Mouse (Mus musculus) embryonic facial prominence, embryonic 12.5 days (tissue): ENCODE results near the gene Nxf1. TPM values are rescaled to one million over a fixed set of nuclear protein-coding genes. Genes with fewer than 3 reads are reported as not detected.
"Not testable (repeated sequence)": the region's sequence is repeated elsewhere in the genome, so short reads cannot be mapped to it uniquely, and the experiment has no call there.

Experiments used
- ATAC-seq: fragments of 200-750 bp; cut with Nextera tagmentation; 2 replicates; pipeline ENCODE4 v1.8.0; 2017; ENCODE audit not compliant: insufficient number of reproducible peaks, insufficient read depth, low FRiP score, low TSS enrichment
- H3K27ac ChIP-seq: fragments of 300-500 bp; sonication (generic); 2 replicates; pipeline ENCODE4 v1.5.1; 2016; ENCODE audit warnings: mild to moderate bottlenecking
- H3K27me3 ChIP-seq: fragments of 300-500 bp; sonication (generic); 2 replicates; pipeline ENCODE4 v1.6.1; 2016; ENCODE audit warnings: mild to moderate bottlenecking, moderate library complexity
- H3K36me3 ChIP-seq: fragments of 300-500 bp; sonication (generic); 2 replicates; pipeline ENCODE4 v1.6.1; 2016; ENCODE audit warnings: mild to moderate bottlenecking
- H3K4me1 ChIP-seq: fragments of 300-500 bp; sonication (generic); 2 replicates; pipeline ENCODE4 v1.6.1; 2016
- H3K4me2 ChIP-seq: fragments of 300-500 bp; sonication (generic); replicated peaks from 2 replicates; pipeline ENCODE4 v1.6.1; 2016; ENCODE audit warnings: mild to moderate bottlenecking, moderate library complexity
- H3K4me3 ChIP-seq: fragments of 300-500 bp; sonication (generic); 2 replicates; pipeline ENCODE4 v1.5.1; 2016; ENCODE audit warnings: mild to moderate bottlenecking
- H3K9ac ChIP-seq: fragments of 300-500 bp; sonication (generic); 2 replicates; pipeline ENCODE4 v1.6.1; 2016; ENCODE audit warnings: mild to moderate bottlenecking, moderate library complexity
- H3K9me3 ChIP-seq: fragments of 300-500 bp; sonication (generic); 2 replicates; pipeline ENCODE4 v1.6.1; 2016; ENCODE audit warnings: mild to moderate bottlenecking, moderate library complexity
- WGBS: fragments of 180-500 bp; shearing (Covaris S2); methylation state at CpG from one replicate; pipeline ENCODE4 v1.1.7; 2016; 5-methylcytosine and 5-hydroxymethylcytosine counted together
- polyA plus RNA-seq: library from polyadenylated mRNA; unstranded; fragments of >200 nt; fragmentation: Nextera tagmentation; extraction: Ambion mirVana; gene quantifications from 2 replicates; pipeline ENCODE4 v1.2.1, GENCODE M21; 2016

The Nxf1 gene
- polyA plus RNA-seq, 1 experiment from 2014 or later: 218 TPM

- Histone ChIP-seq H3K4me3 (peak overlapping the region; percentile 76), H3K27ac (peak overlapping the region; percentile 89; the same call in 1 of the 2 replicates), H3K9ac (peak overlapping the region; percentile 95), H3K9me3 (no peaks in the 10 kb centered on the region), H3K4me2 (peak overlapping the region; percentile 84), H3K36me3 (peaks cover 27% of the 10 kb centered on the region), H3K4me1 (peaks cover 24% of the 10 kb centered on the region), H3K27me3 (no peaks in the 10 kb centered on the region)
- no peak for ATAC-seq
- 59% methylated on average over 4 of the region's 4 CpGs for WGBS
Measured at GRCm38 (mm10) chr19:8725081-8725613, 31.7 kb upstream of the Nxf1 start.

GRCm38 (mm10) chr19:8726609-8727390 is 30.1 kb upstream of the Nxf1 start:
- Histone ChIP-seq H3K4me3 (no peak overlapping the region), H3K27ac (no peak overlapping the region), H3K4me2 (no peak overlapping the region), H3K4me1 (peaks cover 24% of the 10 kb centered on the region), H3K36me3 (peaks cover 27% of the 10 kb centered on the region), H3K9me3 (no peaks in the 10 kb centered on the region), H3K27me3 (no peaks in the 10 kb centered on the region), H3K9ac (no peak overlapping the region)
- WGBS: 14% methylated on average over 3 of the region's 3 CpGs
- ATAC-seq: no peak

GRCm38 (mm10) chr19:8727495-8728114 is 29.3 kb upstream of the Nxf1 start:
- no peak overlapping the region for H3K4me3 ChIP-seq
- no peak overlapping the region for H3K4me2 ChIP-seq
- peaks cover 16% of the 10 kb centered on the region for H3K4me1 ChIP-seq
- H3K27me3 ChIP-seq: no peaks in the 10 kb centered on the region
- no peaks in the 10 kb centered on the region for H3K9me3 ChIP-seq
- H3K9ac ChIP-seq: no peak overlapping the region
- H3K27ac ChIP-seq: peak overlapping the region; percentile 41; the same call in 1 of the 2 replicates
- WGBS: 31% methylated on average over 5 of the region's 5 CpGs
- peaks cover 27% of the 10 kb centered on the region for H3K36me3 ChIP-seq
- no peak for ATAC-seq

- not testable (repeated sequence) for H3K27ac ChIP-seq, H3K9ac ChIP-seq, H3K9me3 ChIP-seq, ATAC-seq, H3K27me3 ChIP-seq, H3K4me2 ChIP-seq, H3K4me3 ChIP-seq
- 58% methylated on average over 3 of the region's 3 CpGs for WGBS
- H3K4me1 ChIP-seq: peaks cover 16% of the 10 kb centered on the region
- H3K36me3 ChIP-seq: peaks cover 27% of the 10 kb centered on the region
Measured at GRCm38 (mm10) chr19:8728335-8729099, 28.4 kb upstream of the Nxf1 start.

GRCm38 (mm10) chr19:8734334-8734733 is 22.5 kb upstream of the Nxf1 start:
- no peak for ATAC-seq
- no peaks in the 10 kb centered on the region for H3K9me3 ChIP-seq
- H3K27ac ChIP-seq: no peak overlapping the region
- no peak overlapping the region for H3K4me3 ChIP-seq
- peaks cover 7% of the 10 kb centered on the region; the same call in 1 of the 2 replicates for H3K4me1 ChIP-seq
- no peak overlapping the region for H3K4me2 ChIP-seq
- WGBS: 75% methylated on average over 3 of the region's 3 CpGs
- no peaks in the 10 kb centered on the region for H3K27me3 ChIP-seq
- peaks cover 16% of the 10 kb centered on the region for H3K36me3 ChIP-seq
- H3K9ac ChIP-seq: no peak overlapping the region

- under 1% methylated on average over 32 of the region's 32 CpGs for WGBS
- H3K27ac ChIP-seq: peak within 1 kb of the TSS; percentile 17
- H3K9me3 ChIP-seq: no peaks in the 10 kb centered on the region
Measured at GRCm38 (mm10) chr19:8735389-8736159, 21.3 kb upstream of the Nxf1 start, which contains the start of gene Wdr74. Gene Wdr74 (plus strand): TSS chr19:8735827.

GRCm38 (mm10) chr19:8736160-8736467 is 20.8 kb upstream of the Nxf1 start:
- Histone ChIP-seq H3K4me1 (peaks cover 14% of the 10 kb centered on the region; the same call in 1 of the 2 replicates), H3K4me3 (peak overlapping the region; percentile 77), H3K9ac (peak overlapping the region; percentile 70), H3K36me3 (peaks cover 30% of the 10 kb centered on the region), H3K27me3 (no peaks in the 10 kb centered on the region), H3K4me2 (peak overlapping the region; percentile 89), H3K27ac (peak overlapping the region; percentile 13), H3K9me3 (no peaks in the 10 kb centered on the region)
- 3% methylated on average over 11 of the region's 11 CpGs for WGBS
- no peak for ATAC-seq

More at GRCm38 (mm10) chr19:8735389-8736159, 21.3 kb upstream of the Nxf1 start, which contains the start of gene Wdr74:
- Histone ChIP-seq H3K27me3 (no peaks in the 10 kb centered on the region), H3K4me3 (peak within 1 kb of the TSS; percentile 77), H3K9ac (peak within 1 kb of the TSS; percentile 70), H3K36me3 (peaks cover 27% of the 10 kb centered on the region), H3K4me1 (peaks cover 9% of the 10 kb centered on the region; the same call in 1 of the 2 replicates), H3K4me2 (peak within 1 kb of the TSS; percentile 89)
- peak; percentile 90 for ATAC-seq

GRCm38 (mm10) chr19:8738911-8739310 is 18.0 kb upstream of the Nxf1 start:
- H3K27me3 ChIP-seq: no peaks in the 10 kb centered on the region
- H3K4me1 ChIP-seq: peaks cover 23% of the 10 kb centered on the region
- no peak overlapping the region for H3K4me3 ChIP-seq
- H3K36me3 ChIP-seq: peaks cover 42% of the 10 kb centered on the region
- no peak overlapping the region for H3K9ac ChIP-seq
- H3K9me3 ChIP-seq: no peaks in the 10 kb centered on the region
- no peak overlapping the region for H3K27ac ChIP-seq
- WGBS: 94% methylated on average over 7 of the region's 7 CpGs
- no peak for ATAC-seq
- H3K4me2 ChIP-seq: no peak overlapping the region

GRCm38 (mm10) chr19:8739646-8740045 is 17.2 kb upstream of the Nxf1 start:
- no peaks in the 10 kb centered on the region for H3K9me3 ChIP-seq
- H3K27ac ChIP-seq: no peak overlapping the region
- H3K36me3 ChIP-seq: peaks cover 47% of the 10 kb centered on the region
- 92% methylated on average over 6 of the region's 6 CpGs for WGBS
- no peak overlapping the region for H3K4me2 ChIP-seq
- no peak for ATAC-seq
- no peaks in the 10 kb centered on the region for H3K27me3 ChIP-seq
- H3K4me1 ChIP-seq: peaks cover 23% of the 10 kb centered on the region
- no peak overlapping the region for H3K9ac ChIP-seq
- H3K4me3 ChIP-seq: no peak overlapping the region

GRCm38 (mm10) chr19:8740603-8741002 is 16.3 kb upstream of the Nxf1 start, which contains the start of gene 1700092M07Rik:
Gene 1700092M07Rik (plus strand): TSS chr19:8740718.
- ATAC-seq: peak; percentile 1; the same call in 1 of the 2 replicates

More at GRCm38 (mm10) chr19:8740603-8741002, 16.3 kb upstream of the Nxf1 start, which contains the start of gene 1700092M07Rik:
- H3K9me3 ChIP-seq: no peaks in the 10 kb centered on the region
- H3K4me2 ChIP-seq: peak within 1 kb of the TSS; percentile 99
- H3K9ac ChIP-seq: peak within 1 kb of the TSS; percentile 93
- peak within 1 kb of the TSS; percentile 99 for H3K4me3 ChIP-seq
- peak within 1 kb of the TSS; percentile 93 for H3K27ac ChIP-seq
- H3K4me1 ChIP-seq: peaks cover 20% of the 10 kb centered on the region
- no peaks in the 10 kb centered on the region for H3K27me3 ChIP-seq
- H3K36me3 ChIP-seq: peaks cover 56% of the 10 kb centered on the region
- WGBS: 70% methylated on average over 14 of the region's 14 CpGs
